Mouse (Mus musculus) forebrain, embryonic 12.5 days (tissue): Measurements from ENCODE around the gene Reep6. TPM values are rescaled to one million over a fixed set of nuclear protein-coding genes. Genes with fewer than 3 reads are reported as not detected.

Source experiments
- ATAC-seq: fragments of 200-750 bp; cut with Nextera tagmentation; 2 replicates; pipeline ENCODE4 v1.8.0; 2017; ENCODE audit warnings: moderate TSS enrichment; ENCODE audit not compliant: low FRiP score
- H3K27ac ChIP-seq: fragments of 300-500 bp; sonication (generic); 2 replicates; pipeline ENCODE4 v1.5.1; 2016; ENCODE audit warnings: mild to moderate bottlenecking
- H3K27me3 ChIP-seq: fragments of 300-500 bp; sonication (generic); 2 replicates; pipeline ENCODE4 v1.6.1; 2016; ENCODE audit warnings: mild to moderate bottlenecking
- H3K36me3 ChIP-seq: fragments of 300-500 bp; sonication (generic); replicated peaks from 2 replicates; pipeline ENCODE4 v1.6.1; 2016; ENCODE audit warnings: mild to moderate bottlenecking
- H3K4me1 ChIP-seq: fragments of 300-500 bp; sonication (generic); 2 replicates; pipeline ENCODE4 v1.6.1; 2016
- H3K4me2 ChIP-seq: fragments of 300-500 bp; sonication (generic); 2 replicates; pipeline ENCODE4 v1.6.1; 2016; ENCODE audit warnings: mild to moderate bottlenecking, moderate library complexity
- H3K4me3 ChIP-seq: fragments of 300-500 bp; sonication (generic); replicated peaks from 2 replicates; pipeline ENCODE4 v1.5.1; 2016; ENCODE audit warnings: mild to moderate bottlenecking
- H3K9ac ChIP-seq: fragments of 300-500 bp; sonication (generic); 2 replicates; pipeline ENCODE4 v1.6.1; 2016; ENCODE audit warnings: mild to moderate bottlenecking
- H3K9me3 ChIP-seq: fragments of 300-500 bp; sonication (generic); 2 replicates; pipeline ENCODE4 v1.6.1; 2016
- WGBS: fragments of 180-500 bp; shearing (Covaris S2); methylation state at CpG from one replicate; pipeline ENCODE4 v1.1.7; 2016; 5-methylcytosine and 5-hydroxymethylcytosine counted together
- polyA plus RNA-seq: library from polyadenylated mRNA; unstranded; fragments of >200 nt; fragmentation: Nextera tagmentation; extraction: Ambion mirVana; gene quantifications from 2 replicates; pipeline ENCODE4 v1.2.1, GENCODE M21; 2016

The Reep6 gene
- polyA plus RNA-seq, result 4.1 and 4.4 TPM in 2 replicates

- Histone ChIP-seq H3K27ac (no peak within 1 kb of the TSS), H3K36me3 (no peaks in the 10 kb centered on the region), H3K27me3 (peaks cover 40% of the 10 kb centered on the region), H3K9me3 (no peaks in the 10 kb centered on the region), H3K4me1 (peaks cover 20% of the 10 kb centered on the region), H3K4me3 (peak within 1 kb of the TSS; percentile 47), H3K9ac (peak within 1 kb of the TSS; percentile 47), H3K4me2 (peak within 1 kb of the TSS; percentile 83)
- WGBS, result 5% methylated on average over 36 of the region's 36 CpGs
- peak; percentile 96 for ATAC-seq
Measured at GRCm38 (mm10) chr10:80329273-80330081, at the start of gene Reep6, which contains the start of gene Pcsk4. Gene Reep6, plus strand, starts transcription at chr10:80329953. Gene Pcsk4, minus strand, starts transcription at chr10:80329498.

GRCm38 (mm10) chr10:80281304-80281703 is 48.4 kb upstream of the Reep6 start:
- H3K9ac ChIP-seq, result no peak overlapping the region
- no peak overlapping the region for H3K27ac ChIP-seq
- H3K9me3 ChIP-seq, result no peaks in the 10 kb centered on the region
- no peaks in the 10 kb centered on the region for H3K27me3 ChIP-seq
- ATAC-seq, result no peak
- H3K4me1 ChIP-seq, result peaks cover 4% of the 10 kb centered on the region; the same call in 1 of the 2 replicates
- H3K4me3 ChIP-seq, result no peak overlapping the region
- peaks cover 98% of the 10 kb centered on the region for H3K36me3 ChIP-seq
- 89% methylated on average over 7 of the region's 7 CpGs for WGBS
- H3K4me2 ChIP-seq, result no peak overlapping the region

- H3K27ac ChIP-seq, result no peak overlapping the region
- 86% methylated on average over 8 of the region's 8 CpGs for WGBS
Measured at GRCm38 (mm10) chr10:80281921-80282371, 47.8 kb upstream of the Reep6 start.

GRCm38 (mm10) chr10:80282481-80283441 is 47.0 kb upstream of the Reep6 start:
- H3K36me3 ChIP-seq, result peaks cover 98% of the 10 kb centered on the region

More at GRCm38 (mm10) chr10:80281921-80282371, 47.8 kb upstream of the Reep6 start:
- peaks cover 4% of the 10 kb centered on the region; the same call in 1 of the 2 replicates for H3K4me1 ChIP-seq
- no peaks in the 10 kb centered on the region for H3K27me3 ChIP-seq
- H3K4me3 ChIP-seq, result no peak overlapping the region
- H3K9ac ChIP-seq, result peak overlapping the region; percentile 36; the same call in 1 of the 2 replicates
- no peak overlapping the region for H3K4me2 ChIP-seq
- no peak for ATAC-seq
- H3K36me3 ChIP-seq, result peaks cover 98% of the 10 kb centered on the region
- H3K9me3 ChIP-seq, result no peaks in the 10 kb centered on the region

GRCm38 (mm10) chr10:80285222-80286070 is 44.3 kb upstream of the Reep6 start:
- 81% methylated on average over 9 of the region's 15 CpGs for WGBS
- Histone ChIP-seq H3K9ac (no peak overlapping the region), H3K9me3 (no peaks in the 10 kb centered on the region), H3K27ac (no peak overlapping the region), H3K27me3 (no peaks in the 10 kb centered on the region), H3K4me3 (no peak overlapping the region), H3K4me2 (no peak overlapping the region), H3K36me3 (peaks cover 89% of the 10 kb centered on the region), H3K4me1 (peaks cover 4% of the 10 kb centered on the region; the same call in 1 of the 2 replicates)
- ATAC-seq, result no peak

More at GRCm38 (mm10) chr10:80282481-80283441, 47.0 kb upstream of the Reep6 start:
- ATAC-seq, result no peak
- Histone ChIP-seq H3K4me1 (peaks cover 4% of the 10 kb centered on the region; the same call in 1 of the 2 replicates), H3K9me3 (no peaks in the 10 kb centered on the region), H3K27me3 (no peaks in the 10 kb centered on the region), H3K4me2 (no peak overlapping the region), H3K9ac (peak overlapping the region; percentile 36; the same call in 1 of the 2 replicates), H3K4me3 (no peak overlapping the region), H3K27ac (no peak overlapping the region)
- WGBS, result 90% methylated on average over 20 of the region's 20 CpGs

- Histone ChIP-seq H3K9me3 (no peaks in the 10 kb centered on the region), H3K27me3 (no peaks in the 10 kb centered on the region), H3K4me3 (no peak overlapping the region), H3K36me3 (peaks cover 63% of the 10 kb centered on the region), H3K9ac (no peak overlapping the region), H3K27ac (no peak overlapping the region), H3K4me1 (peaks cover 8% of the 10 kb centered on the region), H3K4me2 (no peak overlapping the region)
- 92% methylated on average over 12 of the region's 12 CpGs for WGBS
- no peak for ATAC-seq
Measured at GRCm38 (mm10) chr10:80288097-80288496, 41.7 kb upstream of the Reep6 start.

GRCm38 (mm10) chr10:80288657-80289056 is 41.1 kb upstream of the Reep6 start:
- Histone ChIP-seq H3K27me3 (no peaks in the 10 kb centered on the region), H3K4me3 (no peak overlapping the region), H3K4me2 (no peak overlapping the region), H3K27ac (no peak overlapping the region), H3K4me1 (peaks cover 14% of the 10 kb centered on the region), H3K36me3 (peaks cover 61% of the 10 kb centered on the region), H3K9me3 (no peaks in the 10 kb centered on the region), H3K9ac (no peak overlapping the region)
- WGBS, result 68% methylated on average over 8 of the region's 8 CpGs
- no peak for ATAC-seq

- Histone ChIP-seq H3K27me3 (no peaks in the 10 kb centered on the region), H3K9ac (peak within 1 kb of the TSS; percentile 99), H3K4me1 (peaks cover 48% of the 10 kb centered on the region), H3K36me3 (peaks cover 37% of the 10 kb centered on the region), H3K4me3 (peak within 1 kb of the TSS; percentile 69), H3K4me2 (peak within 1 kb of the TSS; percentile 96), H3K9me3 (no peaks in the 10 kb centered on the region), H3K27ac (peak within 1 kb of the TSS; percentile 95)
- ATAC-seq, result peak; percentile 83
- WGBS, result under 1% methylated on average over 72 of the region's 72 CpGs
Measured at GRCm38 (mm10) chr10:80292251-80293146, 37.3 kb upstream of the Reep6 start, which contains the start of gene Rps15. Gene Rps15, plus strand, starts transcription at chr10:80292453.

GRCm38 (mm10) chr10:80293325-80293724 is 36.4 kb upstream of the Reep6 start:
- H3K4me3 ChIP-seq, result peak overlapping the region; percentile 69
- peak overlapping the region; percentile 99 for H3K9ac ChIP-seq
- H3K4me2 ChIP-seq, result peak overlapping the region; percentile 96
- H3K9me3 ChIP-seq, result no peaks in the 10 kb centered on the region
- H3K36me3 ChIP-seq, result peaks cover 30% of the 10 kb centered on the region
- WGBS, result 26% methylated on average over 14 of the region's 14 CpGs
- no peaks in the 10 kb centered on the region for H3K27me3 ChIP-seq
- peak overlapping the region; percentile 95 for H3K27ac ChIP-seq
- no peak for ATAC-seq
- H3K4me1 ChIP-seq, result peaks cover 56% of the 10 kb centered on the region

GRCm38 (mm10) chr10:80294311-80294710 is 35.4 kb upstream of the Reep6 start:
- no peak for ATAC-seq
- H3K9ac ChIP-seq, result peak overlapping the region; percentile 29; the same call in 1 of the 2 replicates
- H3K9me3 ChIP-seq, result no peaks in the 10 kb centered on the region
- H3K27me3 ChIP-seq, result no peaks in the 10 kb centered on the region
- peak overlapping the region; percentile 96 for H3K4me2 ChIP-seq
- peaks cover 62% of the 10 kb centered on the region for H3K4me1 ChIP-seq
- H3K36me3 ChIP-seq, result peaks cover 21% of the 10 kb centered on the region
- H3K27ac ChIP-seq, result peak overlapping the region; percentile 95; the same call in 1 of the 2 replicates
- 69% methylated on average over 4 of the region's 4 CpGs for WGBS
- H3K4me3 ChIP-seq, result peak overlapping the region; percentile 69; the same call in 1 of the 2 replicates
